Mouse (Mus musculus): ENCODE measurements around the gene Ccr10.
"Not testable (repeated sequence)": the region's sequence is repeated elsewhere in the genome, so short reads cannot be mapped to it uniquely, and the experiment has no call there.

- TF ChIP-seq CTCF (IDR thresholded peaks at IDR 0.05; ENCODE audit: low read depth); EP300 (optimal IDR thresholded peaks at IDR 0.05): not testable (repeated sequence)
Observed at GRCm38 (mm10) chr11:101160151-101160550, 15.1 kb downstream of the Ccr10 start.
